Mouse (Mus musculus) neutrophil, adult 59 days (primary cell): ENCODE data around the gene H2al1m. TPM values are rescaled to one million over a fixed set of nuclear protein-coding genes. Genes with fewer than 3 reads are reported as not detected.

Experiments used
- total RNA-seq, 2 experiments: library from RNA; stranded (reverse); gene quantifications; 1 replicate in 1 of 2; 2 replicates in 1 of 2; pipeline ENCODE4 v1.2.4; 2023

Gene H2al1m
- 1 to 10 TPM; 1.6 to 1.8 TPM for total RNA-seq

DNA sequence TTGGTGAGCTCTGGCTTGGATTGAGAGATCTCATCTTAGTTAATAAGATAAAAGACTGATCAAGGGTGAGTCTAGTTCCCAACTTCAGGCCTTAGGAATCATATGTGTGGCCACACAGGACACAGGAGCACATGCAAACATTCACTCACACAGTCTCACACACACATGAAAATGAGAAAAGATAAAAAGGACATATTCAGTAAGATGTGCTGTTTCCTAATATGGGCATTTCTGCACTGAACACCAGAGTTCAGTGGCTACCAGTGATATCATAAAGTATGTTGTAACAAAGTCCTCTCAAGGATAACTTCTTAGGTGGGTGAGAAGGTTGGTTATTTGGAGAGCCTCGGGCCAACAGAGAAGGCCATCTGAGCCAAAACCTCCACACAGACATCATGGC is at the start of gene H2al1m:
Gene H2al1m (plus strand): TSS at position 301 of the 400 bp plus-strand sequence.

GRCm38 (mm10) chrX:9256766-9257165 is 26.8 kb upstream of the H2al1m start, which contains the start of gene Gm14862:
Gene Gm14862, minus strand, starts transcription at chrX:9256899.

DNA sequence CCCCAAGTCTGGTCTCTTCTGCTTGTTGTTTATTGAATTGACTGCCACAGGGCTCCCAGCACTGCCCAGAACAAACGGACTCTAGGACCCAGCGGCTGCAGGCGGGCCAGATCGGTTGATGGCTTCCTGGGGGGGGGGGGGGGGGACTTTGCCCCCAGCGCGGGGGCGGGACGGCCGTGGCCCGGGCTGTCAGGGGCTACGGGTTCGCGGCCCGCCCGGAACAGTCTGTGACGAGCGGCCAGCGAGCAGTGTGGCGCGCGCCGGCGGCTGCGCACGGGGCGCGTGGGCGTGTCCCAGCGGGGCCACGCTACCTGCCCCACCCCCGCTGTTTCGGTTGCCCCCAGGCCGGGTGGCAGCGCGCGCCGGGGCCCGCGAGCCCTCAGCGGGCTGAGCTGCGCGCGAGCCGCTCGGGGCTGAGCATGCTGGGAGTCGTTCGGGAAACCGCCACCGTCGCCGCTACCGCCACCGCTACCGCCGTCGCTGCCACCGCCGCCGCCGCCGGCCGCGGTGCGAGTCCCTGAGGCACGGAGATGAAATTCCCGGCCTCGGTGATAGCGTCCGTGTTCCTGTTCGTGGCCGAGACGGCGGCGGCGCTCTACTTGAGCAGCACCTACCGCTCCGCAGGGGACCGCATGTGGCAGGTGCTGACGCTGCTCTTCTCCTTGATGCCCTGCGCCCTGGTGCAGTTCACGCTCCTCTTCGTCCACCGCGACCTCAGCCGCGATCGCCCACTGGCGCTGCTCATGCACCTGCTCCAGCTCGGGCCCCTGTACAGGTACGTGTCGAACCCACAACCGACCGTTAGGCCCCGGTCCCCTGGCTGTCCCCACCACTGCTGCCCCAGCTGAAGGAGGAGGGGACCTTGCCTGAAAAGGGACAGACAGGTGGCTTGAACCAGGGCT is 10.9 kb upstream of the H2al1m start, which contains the start of gene Xk:
Gene Xk (plus strand): TSS at position 297 of the 902 bp plus-strand sequence.

Other genes starting within 250 kb of the H2al1m start
- not detected for gene Fthl17f, start 220.7 kb upstream of the H2al1m start, total RNA-seq
- gene 4930402K13Rik, start 179.2 kb upstream of the H2al1m start, total RNA-seq = not detected
- not detected for gene Lancl3, start 83.9 kb upstream of the H2al1m start, total RNA-seq
- not detected for gene Gm14862, start 26.9 kb upstream of the H2al1m start, total RNA-seq
- 10 to 100 TPM in 1 of 2 experiments, 1 to 10 TPM in 1; 6.4 to 11.3 TPM for gene Xk, start 11.0 kb upstream of the H2al1m start, total RNA-seq
- not detected for gene H2al1k, start 66.9 kb downstream of the H2al1m start, total RNA-seq
- gene Cybb, start 204.0 kb downstream of the H2al1m start, total RNA-seq = 1,000 to 10,000 TPM; 1,189 to 1,462 TPM